Comparison of ENCODE assay signal across 15 mouse cellular contexts in genomic region chr11:53495417-53495816, GRCm38 (mm10). TPM values are rescaled to one million over a fixed set of nuclear protein-coding genes. Genes with fewer than 3 reads are reported as not detected.
A peak's percentile ranks its signal among the peaks of the same experiment; 100 is the strongest.
DNase-seq lines count a peak whose midpoint lies in the region; ATAC-seq and TF ChIP-seq lines count a peak whose summit lies in the region.
"Had no signal": no experiment of that assay in that cellular context is flagged by ENCODE, and none has a peak within 500 bp of the region (broad histone marks: within the 10 kb centered on the region; RNA-seq: fewer than 3 reads in every experiment).

No protein-coding gene starts in this region.

- WGBS in forebrain, embryonic 12.5 days, result 10% methylated on average over 6 of the region's 6 CpGs
- WGBS in midbrain, embryonic 13.5 days, result 14% methylated on average over 6 of the region's 6 CpGs

- ATAC-seq in forebrain, embryonic 12.5 days (ENCODE audit: low FRiP score), result no peak
- ATAC-seq in midbrain, embryonic 13.5 days, result no peak

- H3K36me3 ChIP-seq in forebrain, embryonic 12.5 days (replicated peaks), result no peaks in the 10 kb centered on the region
- H3K36me3 ChIP-seq in midbrain, embryonic 13.5 days, result no peaks in the 10 kb centered on the region
- H3K36me3 ChIP-seq: embryonic facial prominence, embryonic 15.5 days had no signal

- peak overlapping the region; percentile 85 for H3K27ac ChIP-seq in layer of hippocampus, adult 2 months
- H3K27ac ChIP-seq in forebrain, embryonic 12.5 days, result peak overlapping the region; percentile 68; the same call in 1 of the 2 replicates
- peak overlapping the region; percentile 20; the same call in 1 of the 2 replicates for H3K27ac ChIP-seq in midbrain, embryonic 13.5 days
- H3K27ac ChIP-seq: embryonic facial prominence, embryonic 15.5 days had no signal

- H3K9me3 ChIP-seq in forebrain, embryonic 12.5 days, result no peaks in the 10 kb centered on the region
- H3K9me3 ChIP-seq in midbrain, embryonic 13.5 days, result no peaks in the 10 kb centered on the region
- H3K9me3 ChIP-seq: embryonic facial prominence, embryonic 15.5 days had no signal

- peaks cover 21% of the 10 kb centered on the region; the same call in 1 of the 2 replicates for H3K27me3 ChIP-seq in forebrain, embryonic 12.5 days
- H3K27me3 ChIP-seq in midbrain, embryonic 13.5 days, result peaks cover 52% of the 10 kb centered on the region
- H3K27me3 ChIP-seq: embryonic facial prominence, embryonic 15.5 days had no signal

- no peak for TF ChIP-seq CTCF in layer of hippocampus, adult 2 months (conservative IDR thresholded peaks at IDR 0.05)

- H3K4me2 ChIP-seq in forebrain, embryonic 12.5 days, result no peak overlapping the region
- H3K4me2 ChIP-seq in midbrain, embryonic 13.5 days (replicated peaks), result no peak overlapping the region
- H3K4me2 ChIP-seq: embryonic facial prominence, embryonic 15.5 days; liver, embryonic 11.5 days had no signal

- peak; percentile 42 for DNase-seq in embryo, embryonic 10.5 days (ENCODE audit: low spot score)
- no peak for DNase-seq in embryo, embryonic 11 days
- DNase-seq in layer of hippocampus, adult 2 months (ENCODE audit: low spot score in 2 of 2), result no peak
- DNase-seq in layer of hippocampus, postnatal 25 days (ENCODE audit: extremely low spot score in 1 of 2, low spot score in 1 of 2), result no peak
- DNase-seq in right cerebral cortex, postnatal 36 days (ENCODE audit: low spot score in 2 of 2), result no peak
- DNase-seq in embryo, embryonic 9.5 days (ENCODE audit: extremely low spot score), result no peak
- DNase-seq: cerebellum, adult 11 months; gastrocnemius, postnatal 25 days; lung, postnatal 4 days had no signal

- peaks cover 38% of the 10 kb centered on the region for H3K4me1 ChIP-seq in forebrain, embryonic 12.5 days
- peaks cover 21% of the 10 kb centered on the region for H3K4me1 ChIP-seq in midbrain, embryonic 13.5 days (replicated peaks)

- no peak overlapping the region for H3K4me3 ChIP-seq in layer of hippocampus, adult 2 months
- H3K4me3 ChIP-seq in forebrain, embryonic 12.5 days (replicated peaks), result no peak overlapping the region
- no peak overlapping the region for H3K4me3 ChIP-seq in midbrain, embryonic 13.5 days (replicated peaks)
- H3K4me3 ChIP-seq: embryonic facial prominence, embryonic 15.5 days had no signal

- no peak overlapping the region for H3K9ac ChIP-seq in forebrain, embryonic 12.5 days
- H3K9ac ChIP-seq in midbrain, embryonic 13.5 days (replicated peaks), result no peak overlapping the region
- H3K9ac ChIP-seq: embryonic facial prominence, embryonic 15.5 days had no signal

RNA-seq across cellular contexts. Expression of gene Sowaha, which starts 15.3 kb away (rescaled TPM):
- 100 to 1,000 TPM; 137 to 142 TPM for total RNA-seq in layer of hippocampus, adult 2 months (2021)
- 100 to 1,000 TPM; 125 to 132 TPM for total RNA-seq in layer of hippocampus, postnatal 25 days (2021)
- 1.1 and 1.6 TPM in 2 replicates for polyA plus RNA-seq in forebrain, embryonic 12.5 days (2016; fragmentation: Nextera tagmentation; extraction: Ambion mirVana)
- 0.31 and 0.42 TPM in 2 replicates for polyA plus RNA-seq in midbrain, embryonic 13.5 days (2015; fragmentation: Nextera tagmentation; extraction: Ambion mirVana)

RNA-seq across cellular contexts. Expression of gene Gm9945, which starts 15.5 kb away (rescaled TPM):
- 1 to 10 TPM; 2.5 to 3.4 TPM for total RNA-seq in layer of hippocampus, adult 2 months (2021)
- 1 to 10 TPM; 1.8 to 2.5 TPM for total RNA-seq in layer of hippocampus, postnatal 25 days (2021)
- 0.29 TPM in 1 of 2 replicates, not detected in the other for polyA plus RNA-seq in forebrain, embryonic 12.5 days (2016; fragmentation: Nextera tagmentation; extraction: Ambion mirVana)
- polyA plus RNA-seq in midbrain, embryonic 13.5 days (2015; fragmentation: Nextera tagmentation; extraction: Ambion mirVana), result not detected in 2 replicates
- total RNA-seq: adrenal gland, adult 18-20 months; gastrocnemius, postnatal 25 days had no signal
- polyA plus RNA-seq: embryonic facial prominence, embryonic 15.5 days; liver, embryonic 11.5 days; neural tube, embryonic 11.5 days had no signal

RNA-seq across cellular contexts. Expression of gene Sept8, which starts 23.6 kb away (rescaled TPM):
- 100 to 1,000 TPM; 240 to 254 TPM for total RNA-seq in layer of hippocampus, adult 2 months (2021)
- 100 to 1,000 TPM; 252 to 260 TPM for total RNA-seq in layer of hippocampus, postnatal 25 days (2021)
- polyA plus RNA-seq in forebrain, embryonic 12.5 days (2016; fragmentation: Nextera tagmentation; extraction: Ambion mirVana), result 22.5 and 23.7 TPM in 2 replicates
- 11.0 and 12.7 TPM in 2 replicates for polyA plus RNA-seq in midbrain, embryonic 13.5 days (2015; fragmentation: Nextera tagmentation; extraction: Ambion mirVana)

RNA-seq across cellular contexts. Expression of gene Gm9837, which starts 25.1 kb away (rescaled TPM):
- under 1 TPM in 1 of 2 experiments, not detected in 1; 0.52 TPM for total RNA-seq in layer of hippocampus, adult 2 months (2021)
- not detected for total RNA-seq in layer of hippocampus, postnatal 25 days (2021)
- not detected in 2 replicates for polyA plus RNA-seq in forebrain, embryonic 12.5 days (2016; fragmentation: Nextera tagmentation; extraction: Ambion mirVana)
- polyA plus RNA-seq in midbrain, embryonic 13.5 days (2015; fragmentation: Nextera tagmentation; extraction: Ambion mirVana), result not detected in 2 replicates
- total RNA-seq: adrenal gland, adult 18-20 months; gastrocnemius, postnatal 25 days had no signal
- polyA plus RNA-seq: embryonic facial prominence, embryonic 15.5 days; liver, embryonic 11.5 days; neural tube, embryonic 11.5 days had no signal

RNA-seq across cellular contexts. Expression of gene Shroom1, which starts 38.4 kb away (rescaled TPM):
- total RNA-seq in layer of hippocampus, adult 2 months (2021), result 1 to 10 TPM; 4.8 to 5.1 TPM
- 1 to 10 TPM; 3.8 to 4.1 TPM for total RNA-seq in layer of hippocampus, postnatal 25 days (2021)
- 1.8 and 2.0 TPM in 2 replicates for polyA plus RNA-seq in forebrain, embryonic 12.5 days (2016; fragmentation: Nextera tagmentation; extraction: Ambion mirVana)
- 1.8 and 2.2 TPM in 2 replicates for polyA plus RNA-seq in midbrain, embryonic 13.5 days (2015; fragmentation: Nextera tagmentation; extraction: Ambion mirVana)

Comparison
In these comparisons a context has a peak if more than half of its experiments do, and no peak if none do; other contexts are left out.
1. H3K27ac ChIP-seq: peak in every context shown above with its lines; median percentile 85 in layer of hippocampus, adult 2 months; 68 in forebrain, embryonic 12.5 days; 20 in midbrain, embryonic 13.5 days.